Mouse (Mus musculus) adipocyte (in vitro differentiated cells): ENCODE measurements at regions not wholly inside any gene's neighbourhood (a gene's known extent, or its start where the extent isn't known, plus 50 kb on each side); places are given as distances from the start of the nearest gene placed in this dataset.

Experiments
- DNase-seq: peaks from one replicate; pipeline ENCODE4 v3.0.0-alpha.2; 2016; ENCODE audit warnings: low spot score

GRCm38 (mm10) chr3:39234921-39235320 lies 348.2 kb downstream of the Fat4 start:
- no peak for DNase-seq

GRCm38 (mm10) chr3:39248712-39249111 lies 362.0 kb downstream of the Fat4 start:
- DNase-seq, result no peak

GRCm38 (mm10) chr3:39249224-39249892 lies 362.6 kb downstream of the Fat4 start:
- no peak for DNase-seq

DNA sequence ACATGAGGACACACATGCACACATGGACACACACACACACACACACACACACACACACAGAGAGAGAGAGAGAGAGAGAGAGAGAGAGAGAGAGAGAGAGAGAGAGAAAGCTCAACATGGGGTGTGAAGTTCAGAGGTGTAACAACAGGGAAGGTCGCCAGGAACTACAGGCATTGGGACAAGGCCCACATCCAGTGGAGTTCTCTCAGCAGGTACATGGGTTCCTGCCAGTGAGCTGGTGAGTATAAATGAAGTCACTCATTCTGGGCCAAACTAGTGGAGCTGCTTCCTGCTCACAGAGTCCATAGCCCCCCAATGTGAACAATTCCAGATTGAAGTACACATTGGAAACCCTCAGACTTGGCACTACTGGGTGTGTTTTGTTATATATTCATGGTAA lies 366.3 kb downstream of the Fat4 start:
- DNase-seq, result no peak

GRCm38 (mm10) chr3:39264671-39265430 lies 378.1 kb downstream of the Fat4 start:
- DNase-seq, result peak; percentile 40

- peak; percentile 74 for DNase-seq
Observed at GRCm38 (mm10) chr3:39265606-39266005, 378.9 kb downstream of the Fat4 start.

- DNase-seq, result no peak
Observed at GRCm38 (mm10) chr3:39269388-39269787, 382.6 kb downstream of the Fat4 start.

GRCm38 (mm10) chr3:39272616-39273015 lies 385.9 kb downstream of the Fat4 start:
- no peak for DNase-seq

- no peak for DNase-seq
Observed at GRCm38 (mm10) chr3:39276897-39277296, 390.2 kb downstream of the Fat4 start.

- DNase-seq, result no peak
Observed at GRCm38 (mm10) chr3:39277310-39277709, 390.6 kb downstream of the Fat4 start.

DNA sequence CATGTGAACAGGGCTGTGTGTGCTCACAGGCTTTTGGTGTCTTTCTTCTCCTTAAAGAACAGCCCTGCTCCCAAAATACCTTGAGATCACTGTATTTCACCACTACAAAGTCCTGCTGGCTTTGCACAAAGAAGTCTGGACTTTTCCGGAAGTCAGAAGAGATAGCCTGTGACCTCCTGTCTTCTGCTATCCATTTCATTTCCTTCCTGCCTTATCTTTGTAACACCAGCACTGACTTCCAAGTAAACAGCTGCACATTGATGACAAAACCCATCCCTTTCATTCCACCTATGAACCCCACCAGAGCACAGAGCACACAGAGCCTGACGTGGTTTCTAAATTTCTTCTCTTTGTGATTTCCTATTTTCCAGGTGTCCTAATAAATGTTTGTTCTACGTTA lies 408.5 kb downstream of the Fat4 start:
- DNase-seq, result no peak

- DNase-seq, result no peak
Observed at GRCm38 (mm10) chr3:39296257-39296656, 409.5 kb downstream of the Fat4 start.

GRCm38 (mm10) chr3:39309487-39309886 lies 422.7 kb downstream of the Fat4 start:
- no peak for DNase-seq

- no peak for DNase-seq
Observed at GRCm38 (mm10) chr3:39313563-39313962, 426.8 kb downstream of the Fat4 start.

- no peak for DNase-seq
Observed at GRCm38 (mm10) chr3:39320851-39321250, 434.1 kb downstream of the Fat4 start.

GRCm38 (mm10) chr3:39322225-39322624 lies 435.5 kb downstream of the Fat4 start:
- DNase-seq, result no peak

GRCm38 (mm10) chr3:39335612-39336230 lies 449.0 kb downstream of the Fat4 start:
- DNase-seq, result no peak

DNA sequence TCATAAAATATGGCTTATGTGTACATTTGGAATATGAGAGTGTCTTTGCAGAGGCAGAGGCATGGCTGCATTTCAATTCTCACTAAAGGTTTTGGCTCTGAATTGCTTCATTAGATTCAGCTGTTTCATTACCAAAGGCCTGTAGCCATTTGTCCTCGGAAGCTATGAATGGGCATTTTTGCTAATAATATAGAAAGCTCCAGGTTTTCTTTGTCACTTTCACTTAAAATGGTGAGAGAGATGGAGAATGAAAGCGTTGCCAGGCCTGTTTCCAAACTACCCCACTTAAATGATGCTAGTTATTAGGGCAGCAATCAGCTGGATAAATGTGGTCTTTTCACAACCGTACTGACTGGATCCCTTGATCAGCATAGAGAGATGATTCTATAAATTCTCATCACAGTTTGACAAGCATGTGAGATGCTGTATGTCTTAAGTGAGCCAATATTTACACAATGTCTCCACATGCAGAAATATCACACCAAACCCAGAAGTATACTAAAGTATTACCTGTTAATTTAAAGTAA lies 454.5 kb downstream of the Fat4 start:
- DNase-seq, result peak; percentile 18

DNA sequence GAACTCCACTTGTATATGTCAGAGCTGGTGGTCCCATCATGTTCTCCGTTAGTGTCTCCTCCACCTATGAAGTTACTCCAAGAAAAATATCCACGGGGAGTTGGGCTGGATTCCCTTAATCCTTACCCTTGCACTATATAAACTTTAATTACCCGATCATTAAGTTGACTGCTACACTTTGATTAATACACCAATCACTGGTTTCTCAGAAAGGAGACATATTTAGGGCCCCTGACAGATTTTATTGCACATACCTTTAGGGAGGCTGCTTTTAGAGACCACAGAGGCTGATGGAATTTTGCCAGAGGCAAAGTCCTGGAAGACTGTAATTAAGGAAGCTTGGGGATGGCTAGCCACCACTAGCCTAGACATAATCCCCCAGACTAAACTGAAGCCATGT lies 457.3 kb downstream of the Fat4 start:
- no peak for DNase-seq

- DNase-seq, result no peak
Observed at GRCm38 (mm10) chr3:39347578-39347977, 460.8 kb downstream of the Fat4 start.

- no peak for DNase-seq
Observed at GRCm38 (mm10) chr3:39357012-39357411, 470.3 kb downstream of the Fat4 start.

- DNase-seq, result no peak
Observed at GRCm38 (mm10) chr3:39360278-39360677, 473.5 kb downstream of the Fat4 start.

GRCm38 (mm10) chr3:39370926-39371325 lies 484.2 kb downstream of the Fat4 start:
- DNase-seq, result peak; percentile 32
